Mouse (Mus musculus) ES-E14 (cell line): ENCODE measurements around the gene Exoc3l2.

Source experiments
- CHD2 ChIP-seq: IDR thresholded peaks from 2 replicates; pipeline ENCODE4 v1.6.1; 2014; ENCODE audit warnings: mild to moderate bottlenecking, low read depth, low read length, inconsistent platforms
- HCFC1 ChIP-seq: IDR thresholded peaks from 2 replicates; pipeline ENCODE4 v1.6.1; 2012; ENCODE audit warnings: low read length, inconsistent platforms, borderline replicate concordance; ENCODE audit not compliant: insufficient read depth
- ZC3H11A ChIP-seq: IDR thresholded peaks from 2 replicates; pipeline ENCODE4 v1.6.1; 2012; ENCODE audit warnings: low read depth, mild to moderate bottlenecking, inconsistent platforms, low read length, borderline replicate concordance
- ZNF384 ChIP-seq: IDR thresholded peaks from 2 replicates; pipeline ENCODE4 v1.6.1; 2012; ENCODE audit warnings: low read depth, low read length, inconsistent platforms

- no peak for TF ChIP-seq ZC3H11A
- no peak for TF ChIP-seq HCFC1
- no peak for TF ChIP-seq CHD2
- TF ChIP-seq ZNF384, result no peak
These were observed 26.4 kb downstream of the Exoc3l2 start for GRCm38 (mm10) chr7:19489525-19489924.
